Mouse (Mus musculus) embryonic fibroblast, embryonic 13.5 days (primary cell): ENCODE measurements at regions not wholly inside any gene's neighbourhood (a gene's known extent, or its start where the extent isn't known, plus 50 kb on each side); places are given as distances from the start of the nearest gene placed in this dataset.
A peak's percentile ranks its signal among the peaks of the same experiment; 100 is the strongest.

Experiments
- H3K27ac ChIP-seq: 2 replicates; pipeline ENCODE4 v1.5.1; 2012; ENCODE audit warnings: low read length, control low read depth, inconsistent platforms; ENCODE audit not compliant: insufficient read depth
- H3K4me1 ChIP-seq: 2 replicates; pipeline ENCODE4 v1.6.1; 2011; ENCODE audit warnings: low read length; ENCODE audit not compliant: control insufficient read depth, insufficient read depth
- H3K4me3 ChIP-seq: 2 replicates; pipeline ENCODE4 v1.5.1; 2011; ENCODE audit warnings: mild to moderate bottlenecking, control low read depth, low read length; ENCODE audit not compliant: insufficient read depth
- CTCF ChIP-seq: IDR thresholded peaks from 2 replicates; pipeline ENCODE4 v1.5.1; 2011; ENCODE audit warnings: mild to moderate bottlenecking, control low read depth, low read length, moderate library complexity, borderline replicate concordance; ENCODE audit not compliant: insufficient read depth
- POLR2A ChIP-seq: IDR thresholded peaks from 2 replicates; pipeline ENCODE4 v1.6.1; 2011; ENCODE audit warnings: low read depth, mild to moderate bottlenecking, control low read depth, low read length, moderate library complexity

- no peaks in the 10 kb centered on the region for H3K4me1 ChIP-seq
- H3K4me3 ChIP-seq = no peak overlapping the region
- H3K27ac ChIP-seq = no peak overlapping the region
- TF ChIP-seq POLR2A = no peak
- no peak for TF ChIP-seq CTCF
Observed at GRCm38 (mm10) chr14:100529758-100530157, 245.3 kb upstream of the Klf12 start.

DNA sequence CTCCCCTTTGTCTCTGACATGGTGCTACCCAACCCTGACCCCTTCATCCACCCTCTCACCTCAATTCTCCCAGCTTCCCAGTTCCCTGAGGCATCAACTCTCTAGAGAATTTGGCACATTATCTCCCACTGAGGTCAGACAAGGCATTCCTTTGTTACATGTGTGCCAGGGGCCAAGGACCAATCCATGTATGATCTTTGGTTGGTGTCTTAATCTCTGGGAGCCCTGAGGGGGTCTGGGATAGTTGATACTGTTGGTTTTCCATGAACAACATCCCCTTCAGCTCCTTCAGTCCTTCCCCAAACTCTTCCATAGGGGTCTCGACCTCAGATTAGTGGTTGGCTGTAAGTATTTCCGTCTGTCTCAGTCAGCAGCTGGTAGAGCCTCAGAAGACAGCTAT, 224.9 kb upstream of the Klf12 start:
- no peak for TF ChIP-seq CTCF
- no peak overlapping the region for H3K27ac ChIP-seq
- no peak overlapping the region for H3K4me3 ChIP-seq
- no peaks in the 10 kb centered on the region for H3K4me1 ChIP-seq

DNA sequence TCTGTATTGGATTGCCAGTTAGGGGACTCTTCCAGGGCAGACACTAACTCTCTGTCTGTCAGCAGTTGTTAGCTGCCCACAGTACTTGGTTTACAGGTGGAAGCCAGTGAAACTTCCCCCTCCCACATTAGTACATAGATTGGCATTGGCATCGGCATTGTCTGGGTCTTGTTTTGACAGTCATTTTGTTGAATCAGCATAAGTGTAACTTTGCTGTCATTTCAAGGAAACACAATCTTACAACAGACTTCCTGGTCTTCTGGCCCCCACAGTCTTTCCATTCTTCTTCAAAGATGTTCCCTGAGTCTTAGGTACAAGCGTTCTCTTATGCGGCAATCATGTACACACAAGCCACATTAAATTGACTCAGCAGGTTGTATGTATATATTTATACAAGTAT, 223.6 kb upstream of the Klf12 start:
- no peak overlapping the region for H3K4me3 ChIP-seq

GRCm38 (mm10) chr14:100507616-100508015, 223.1 kb upstream of the Klf12 start:
- no peak overlapping the region for H3K27ac ChIP-seq
- no peak overlapping the region for H3K4me3 ChIP-seq
- no peaks in the 10 kb centered on the region for H3K4me1 ChIP-seq
- no peak for TF ChIP-seq POLR2A
- TF ChIP-seq CTCF = no peak

More for the DNA sequence above, 223.6 kb upstream of the Klf12 start:
- H3K27ac ChIP-seq = no peak overlapping the region
- H3K4me1 ChIP-seq = no peaks in the 10 kb centered on the region
- TF ChIP-seq POLR2A = no peak
- no peak for TF ChIP-seq CTCF

- Histone ChIP-seq H3K27ac (peak overlapping the region; percentile 27; the same call in 1 of the 2 replicates), H3K4me3 (no peak overlapping the region), H3K4me1 (no peaks in the 10 kb centered on the region)
- no peak for TF ChIP-seq POLR2A
- no peak for TF ChIP-seq CTCF
Observed at GRCm38 (mm10) chr14:100488837-100489236, 204.4 kb upstream of the Klf12 start.

- H3K4me3 ChIP-seq = no peak overlapping the region
- no peaks in the 10 kb centered on the region for H3K4me1 ChIP-seq
- no peak for TF ChIP-seq POLR2A
- no peak for TF ChIP-seq CTCF
- no peak overlapping the region for H3K27ac ChIP-seq
Observed at GRCm38 (mm10) chr14:100485489-100485888, 201.0 kb upstream of the Klf12 start.

- Histone ChIP-seq H3K4me1 (peaks cover 2% of the 10 kb centered on the region), H3K4me3 (no peak overlapping the region), H3K27ac (no peak overlapping the region)
- TF ChIP-seq CTCF (no peak), POLR2A (no peak)
Observed at GRCm38 (mm10) chr14:100484101-100484500, 199.6 kb upstream of the Klf12 start.

DNA sequence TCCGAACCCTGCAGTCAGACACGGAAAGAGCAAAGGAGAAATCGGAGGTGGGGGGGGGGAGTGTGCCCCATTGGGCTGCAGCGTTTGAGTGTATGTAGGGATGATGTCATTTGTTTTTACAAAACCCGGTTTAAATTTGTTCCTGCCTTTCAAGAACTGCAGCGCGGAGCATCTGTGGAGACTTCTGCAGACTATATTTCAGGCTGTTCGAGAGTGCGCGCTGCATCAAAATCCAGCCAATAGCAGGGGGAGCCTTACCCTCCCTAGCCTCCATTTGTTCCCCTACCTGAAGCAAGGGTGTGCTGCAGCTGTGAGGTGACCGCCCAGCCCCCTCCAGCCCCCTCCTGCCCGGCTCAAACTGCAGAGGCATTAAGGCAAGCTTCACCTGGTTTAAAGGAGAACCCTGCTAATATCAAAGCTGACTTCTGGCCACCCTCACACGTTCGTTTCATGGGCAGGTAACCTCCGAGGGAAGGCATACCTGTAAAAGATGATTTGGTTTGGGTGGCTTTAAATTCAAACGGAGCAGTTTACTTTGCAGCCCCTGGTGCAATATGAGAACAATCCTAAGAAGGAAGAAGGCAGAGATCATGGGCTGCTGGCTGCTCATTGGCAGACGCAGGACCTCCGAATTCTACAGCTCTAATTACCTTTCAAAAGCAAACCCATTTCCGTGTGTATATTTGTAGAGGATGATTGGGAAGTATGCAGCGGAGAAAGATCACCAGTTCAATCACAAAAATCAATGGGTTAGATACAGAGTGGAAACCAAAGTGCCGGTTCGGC, 193.3 kb upstream of the Klf12 start:
- H3K4me1 ChIP-seq = peaks cover 2% of the 10 kb centered on the region
- peak overlapping the region; percentile 0; the same call in 1 of the 2 replicates for H3K4me3 ChIP-seq
- H3K27ac ChIP-seq = no peak overlapping the region
- TF ChIP-seq POLR2A (no peak), CTCF (no peak)

DNA sequence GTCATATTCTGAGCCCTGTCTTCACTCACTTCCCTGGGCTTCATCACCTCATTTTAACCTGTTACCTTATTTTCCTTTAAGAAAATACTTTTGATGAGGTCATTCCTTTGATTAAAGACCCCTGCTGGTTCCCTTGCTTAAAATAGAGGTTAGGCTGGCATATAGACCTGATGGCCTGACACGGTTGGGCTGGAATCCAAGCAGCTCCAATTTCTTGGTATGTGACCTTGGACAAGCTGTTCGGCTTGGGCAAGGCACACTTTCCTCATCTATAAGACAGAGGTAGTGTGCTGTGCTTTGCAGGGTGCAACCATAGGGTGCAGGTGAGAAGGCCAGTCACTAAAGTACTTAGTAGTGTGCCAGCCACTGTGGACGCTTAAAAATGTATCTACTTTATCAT, 183.8 kb upstream of the Klf12 start:
- H3K4me1 ChIP-seq = no peaks in the 10 kb centered on the region
- no peak overlapping the region for H3K27ac ChIP-seq
- no peak overlapping the region for H3K4me3 ChIP-seq
- TF ChIP-seq POLR2A (no peak), CTCF (no peak)

DNA sequence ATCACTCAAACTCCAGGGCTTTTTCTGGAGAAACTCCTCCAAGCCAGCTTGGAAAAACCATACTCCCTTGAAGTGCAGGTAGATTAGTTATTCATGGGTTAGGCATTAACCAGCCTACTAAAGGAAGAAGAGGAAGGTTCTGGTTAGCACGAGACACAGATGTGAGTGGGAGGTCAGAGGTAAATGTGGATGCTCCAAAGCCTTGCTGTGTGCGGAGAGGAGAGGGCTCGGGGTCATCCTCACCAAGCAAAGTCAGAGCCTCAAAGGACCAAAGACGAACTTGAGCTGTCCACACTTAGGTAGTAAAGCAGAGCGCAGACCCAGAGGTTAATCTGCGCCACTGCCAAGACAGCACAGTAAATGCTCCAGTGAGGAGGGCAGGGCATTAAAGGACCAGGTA, 177.8 kb upstream of the Klf12 start:
- peaks cover 3% of the 10 kb centered on the region for H3K4me1 ChIP-seq
- TF ChIP-seq POLR2A (no peak), CTCF (no peak)
- H3K4me3 ChIP-seq = no peak overlapping the region
- H3K27ac ChIP-seq = no peak overlapping the region
